Mouse (Mus musculus): ENCODE measurements at regions not wholly inside any gene's neighbourhood (a gene's known extent, or its start where the extent isn't known, plus 50 kb on each side); places are given as distances from the start of the nearest gene placed in this dataset.

- no peak for DNase-seq
Observed at GRCm38 (mm10) chr3:67661529-67661928, 79.0 kb downstream of the Mfsd1 start.

GRCm38 (mm10) chr3:67709322-67709721, 126.8 kb downstream of the Mfsd1 start:
- no peak for DNase-seq

- DNase-seq = peak; percentile 18
Observed at GRCm38 (mm10) chr3:67711716-67712115, 129.2 kb downstream of the Mfsd1 start.

- DNase-seq = no peak
Observed at GRCm38 (mm10) chr3:67731921-67732320, 149.4 kb downstream of the Mfsd1 start.

GRCm38 (mm10) chr3:67732858-67733257, 150.3 kb downstream of the Mfsd1 start:
- DNase-seq = no peak

- no peak for DNase-seq
Observed at GRCm38 (mm10) chr3:67754256-67754655, 137.8 kb upstream of the Iqcj start.

GRCm38 (mm10) chr3:67768603-67769002, 123.4 kb upstream of the Iqcj start:
- no peak for DNase-seq

- DNase-seq = no peak
Observed at GRCm38 (mm10) chr3:67773403-67773802, 118.6 kb upstream of the Iqcj start.

GRCm38 (mm10) chr3:67782177-67782576, 109.8 kb upstream of the Iqcj start:
- DNase-seq = no peak

GRCm38 (mm10) chr3:67806847-67807601, 85.0 kb upstream of the Iqcj start:
- no peak for DNase-seq

- no peak for DNase-seq
Observed at GRCm38 (mm10) chr3:67828156-67828555, 63.9 kb upstream of the Iqcj start.

GRCm38 (mm10) chr3:67833041-67833663, 58.9 kb upstream of the Iqcj start:
- DNase-seq = no peak
